Mouse (Mus musculus): ENCODE results near the gene Tas2r124. TPM values are rescaled to one million over a fixed set of nuclear protein-coding genes. Genes with fewer than 3 reads are reported as not detected.

Tas2r124 gene
- total RNA-seq, 1 experiment = not detected

DNA sequence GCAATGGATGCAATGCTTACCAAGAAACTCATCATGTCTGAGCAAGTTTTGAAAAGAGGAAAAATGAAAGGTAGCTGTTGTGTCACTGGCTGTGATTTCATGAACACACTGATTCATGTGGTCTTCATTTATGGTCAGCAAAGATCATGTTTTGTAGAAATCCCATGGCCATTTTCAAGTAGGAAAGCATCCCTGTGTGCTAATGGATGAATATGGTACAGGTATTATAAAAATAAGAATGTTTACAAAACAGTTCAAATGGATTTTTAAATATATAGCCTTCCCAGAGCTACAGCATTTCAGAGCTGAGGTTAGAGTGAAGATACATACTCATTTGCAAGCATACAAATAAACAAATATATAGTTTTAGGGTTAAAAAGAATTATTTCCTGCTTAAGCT is 23.5 kb downstream of the Tas2r124 start, which contains the start of gene Tas2r136:
Tas2r136 (minus strand) TSS at position 101 of the 400 bp plus-strand sequence.
- no peak within 1 kb of the TSS for H3K9ac ChIP-seq (ENCODE audit: insufficient read depth, low read depth, low read length, poor library complexity, severe bottlenecking)
- no peak for DNase-seq (ENCODE audit: low read depth, low spot score)
- no peak within 1 kb of the TSS for H3K27ac ChIP-seq (ENCODE audit: insufficient read depth, low read depth, low read length, poor library complexity, severe bottlenecking)
- no peaks in the 10 kb centered on the region for H3K4me1 ChIP-seq (ENCODE audit: control insufficient read depth in 2 of 2, insufficient read depth in 2 of 2, low read length in 2 of 2, poor library complexity in 1 of 2)
- H3K9me3 ChIP-seq (ENCODE audit: control insufficient read depth, insufficient read depth, low read depth, low read length) = no peaks in the 10 kb centered on the region
- no peaks in the 10 kb centered on the region for H3K36me3 ChIP-seq (ENCODE audit: control insufficient read depth, insufficient read depth, low read length, poor library complexity, severe bottlenecking)
- TF ChIP-seq ZNF384 (IDR thresholded peaks at IDR 0.05; ENCODE audit: low read depth, low read length) (no peak), CHD2 (IDR thresholded peaks at IDR 0.05; ENCODE audit: low read depth, low read length) (no peak), MAFK (IDR thresholded peaks at IDR 0.05; ENCODE audit: insufficient read depth, low read depth, low read length) (no peak), HCFC1 (IDR thresholded peaks at IDR 0.05; ENCODE audit: borderline replicate concordance, insufficient read depth, low read length) (no peak), ZC3H11A (IDR thresholded peaks at IDR 0.05; ENCODE audit: borderline replicate concordance, low read depth, low read length) (no peak)
- no peak within 1 kb of the TSS for H3K4me3 ChIP-seq (ENCODE audit: insufficient read depth in 1 of 2, low read depth in 1 of 2, low read length in 2 of 2, poor library complexity in 1 of 2, severe bottlenecking in 1 of 2)
- in situ Hi-C loops (cut with MboI; ENCODE audit: low sequenced_read_pairs in 2 of 2, unreplicated experiment in 2 of 2) = no loop called here

GRCm38 (mm10) chr6:132795393-132795792 is 40.9 kb downstream of the Tas2r124 start:
- Histone ChIP-seq H3K4me1 (ENCODE audit: control insufficient read depth in 2 of 2, insufficient read depth in 2 of 2, low read length in 2 of 2, poor library complexity in 1 of 2) (no peaks in the 10 kb centered on the region), H3K36me3 (ENCODE audit: control insufficient read depth, insufficient read depth, low read length, poor library complexity, severe bottlenecking) (no peaks in the 10 kb centered on the region), H3K9me3 (ENCODE audit: control insufficient read depth, insufficient read depth, low read depth, low read length) (no peaks in the 10 kb centered on the region), H3K27ac (ENCODE audit: insufficient read depth, low read depth, low read length, poor library complexity, severe bottlenecking) (no peak overlapping the region), H3K4me3 (ENCODE audit: insufficient read depth in 1 of 2, low read depth in 1 of 2, low read length in 2 of 2, poor library complexity in 1 of 2, severe bottlenecking in 1 of 2) (no peak overlapping the region), H3K9ac (ENCODE audit: insufficient read depth, low read depth, low read length, poor library complexity, severe bottlenecking) (no peak overlapping the region)
- no peak for DNase-seq (ENCODE audit: low read depth, low spot score)
- no peak for TF ChIP-seq HCFC1 (IDR thresholded peaks at IDR 0.05; ENCODE audit: borderline replicate concordance, insufficient read depth, low read length)
- no peak for TF ChIP-seq ZNF384 (IDR thresholded peaks at IDR 0.05; ENCODE audit: low read depth, low read length)
- TF ChIP-seq MAFK (IDR thresholded peaks at IDR 0.05; ENCODE audit: insufficient read depth, low read depth, low read length) = no peak
- no peak for TF ChIP-seq ZC3H11A (IDR thresholded peaks at IDR 0.05; ENCODE audit: borderline replicate concordance, low read depth, low read length)
- no peak for TF ChIP-seq CHD2 (IDR thresholded peaks at IDR 0.05; ENCODE audit: low read depth, low read length)
- in situ Hi-C loops (cut with MboI; ENCODE audit: low sequenced_read_pairs in 2 of 2, unreplicated experiment in 2 of 2) = no loop called here

- no peak for DNase-seq (ENCODE audit: low read depth, low spot score)
- no peak within 1 kb of the TSS for H3K9ac ChIP-seq (ENCODE audit: insufficient read depth, low read depth, low read length, poor library complexity, severe bottlenecking)
- H3K27ac ChIP-seq (ENCODE audit: insufficient read depth, low read depth, low read length, poor library complexity, severe bottlenecking) = no peak within 1 kb of the TSS
- H3K36me3 ChIP-seq (ENCODE audit: control insufficient read depth, insufficient read depth, low read length, poor library complexity, severe bottlenecking) = no peaks in the 10 kb centered on the region
- TF ChIP-seq ZC3H11A (IDR thresholded peaks at IDR 0.05; ENCODE audit: borderline replicate concordance, low read depth, low read length) (no peak), MAFK (IDR thresholded peaks at IDR 0.05; ENCODE audit: insufficient read depth, low read depth, low read length) (no peak), HCFC1 (IDR thresholded peaks at IDR 0.05; ENCODE audit: borderline replicate concordance, insufficient read depth, low read length) (no peak), CHD2 (IDR thresholded peaks at IDR 0.05; ENCODE audit: low read depth, low read length) (no peak), ZNF384 (IDR thresholded peaks at IDR 0.05; ENCODE audit: low read depth, low read length) (no peak)
- H3K4me3 ChIP-seq (ENCODE audit: insufficient read depth in 1 of 2, low read depth in 1 of 2, low read length in 2 of 2, poor library complexity in 1 of 2, severe bottlenecking in 1 of 2) = no peak within 1 kb of the TSS
- no peaks in the 10 kb centered on the region for H3K9me3 ChIP-seq (ENCODE audit: control insufficient read depth, insufficient read depth, low read depth, low read length)
- in situ Hi-C loops (cut with MboI; ENCODE audit: low sequenced_read_pairs in 2 of 2, unreplicated experiment in 2 of 2) = no loop called here
- H3K4me1 ChIP-seq (ENCODE audit: control insufficient read depth in 2 of 2, insufficient read depth in 2 of 2, low read length in 2 of 2, poor library complexity in 1 of 2) = no peaks in the 10 kb centered on the region
These were observed 48.0 kb downstream of the Tas2r124 start, which contains the start of gene Tas2r117 for GRCm38 (mm10) chr6:132802518-132802917. Gene Tas2r117, plus strand, starts transcription at chr6:132802818.

Other genes starting within 250 kb of the Tas2r124 start
- gene Prh1, start 184.9 kb upstream of the Tas2r124 start, total RNA-seq (2012; rRNA removed) = not detected in 2 replicates
- gene Prp2, start 158.8 kb upstream of the Tas2r124 start, total RNA-seq (2012; rRNA removed) = not detected in 2 replicates
- gene A630073D07Rik, start 103.2 kb upstream of the Tas2r124 start, total RNA-seq (2012; rRNA removed) = not detected in 2 replicates
- not detected in 2 replicates for gene Tas2r120, start 97.8 kb upstream of the Tas2r124 start, total RNA-seq (2012; rRNA removed)
- gene Tas2r121, start 53.7 kb upstream of the Tas2r124 start, total RNA-seq (2012; rRNA removed) = not detected in 2 replicates
- gene Tas2r122, start 42.8 kb upstream of the Tas2r124 start, total RNA-seq (2012; rRNA removed) = not detected in 2 replicates
- gene Tas2r115, start 16.7 kb upstream of the Tas2r124 start, total RNA-seq (2012; rRNA removed) = not detected in 2 replicates
- gene Tas2r102, start 7.4 kb downstream of the Tas2r124 start, total RNA-seq (2012; rRNA removed) = not detected in 2 replicates
- not detected in 2 replicates for gene Tas2r136, start 23.4 kb downstream of the Tas2r124 start, total RNA-seq (2012; rRNA removed)
- gene Tas2r117, start 48.1 kb downstream of the Tas2r124 start, total RNA-seq (2012; rRNA removed) = not detected in 2 replicates
- not detected in 2 replicates for gene Tas2r123, start 92.4 kb downstream of the Tas2r124 start, total RNA-seq (2012; rRNA removed)
- not detected in 2 replicates for gene Tas2r116, start 100.7 kb downstream of the Tas2r124 start, total RNA-seq (2012; rRNA removed)
- not detected in 2 replicates for gene Tas2r110, start 113.3 kb downstream of the Tas2r124 start, total RNA-seq (2012; rRNA removed)
- gene Tas2r113, start 138.3 kb downstream of the Tas2r124 start, total RNA-seq (2012; rRNA removed) = not detected in 2 replicates
- not detected in 2 replicates for gene Tas2r125, start 154.9 kb downstream of the Tas2r124 start, total RNA-seq (2012; rRNA removed)
- not detected in 2 replicates for gene Tas2r129, start 196.4 kb downstream of the Tas2r124 start, total RNA-seq (2012; rRNA removed)
- gene Tas2r131, start 203.2 kb downstream of the Tas2r124 start, total RNA-seq (2012; rRNA removed) = not detected in 2 replicates
- not detected in 2 replicates for gene Tas2r109, start 226.2 kb downstream of the Tas2r124 start, total RNA-seq (2012; rRNA removed)

Measured in ES-E14 (cell line).